Mouse (Mus musculus) brain, embryonic 14.5 days (tissue): ENCODE measurements around the gene Fut8.

Experiments
- CTCF ChIP-seq: fragments of 200-500 bp; IDR thresholded peaks from 2 replicates; pipeline ENCODE4 v1.5.1; 2012; ENCODE audit warnings: inconsistent platforms, mild to moderate bottlenecking, moderate library complexity, borderline replicate concordance; ENCODE audit not compliant: insufficient read depth, insufficient read length; ENCODE audit errors: extremely low read depth
- POLR2A ChIP-seq: fragments of 200-500 bp; IDR thresholded peaks from 2 replicates; pipeline ENCODE4 v1.6.1; 2012; ENCODE audit warnings: mild to moderate bottlenecking, inconsistent platforms, borderline replicate concordance; ENCODE audit not compliant: poor library complexity, insufficient read depth, insufficient read length, severe bottlenecking; ENCODE audit errors: extremely low read depth

GRCm38 (mm10) chr12:77192714-77193113, 45.2 kb upstream of the Fut8 start:
- TF ChIP-seq CTCF, result no peak
- no peak for TF ChIP-seq POLR2A
